Mouse (Mus musculus): ENCODE measurements around the gene Klc1. TPM values are rescaled to one million over a fixed set of nuclear protein-coding genes. Genes with fewer than 3 reads are reported as not detected.
A peak's percentile ranks its signal among the peaks of the same experiment; 100 is the strongest.
"Not testable (repeated sequence)": the region's sequence is repeated elsewhere in the genome, so short reads cannot be mapped to it uniquely, and the experiment has no call there.

Gene Klc1
- 95.2 and 103 TPM in 2 replicates for polyA plus RNA-seq (2015; fragmentation: Nextera tagmentation; extraction: Ambion mirVana)

GRCm38 (mm10) chr12:111758381-111759175 lies at the start of gene Klc1:
Gene Klc1 (plus strand): TSS chr12:111758849.
- Histone ChIP-seq H3K27me3 (replicated peaks) (no peaks in the 10 kb centered on the region), H3K9me3 (no peaks in the 10 kb centered on the region), H3K4me1 (peaks cover 53% of the 10 kb centered on the region), H3K9ac (peak within 1 kb of the TSS; percentile 99), H3K4me3 (peak within 1 kb of the TSS; percentile 98), H3K27ac (replicated peaks) (peak within 1 kb of the TSS; percentile 94), H3K4me2 (peak within 1 kb of the TSS; percentile 99), H3K36me3 (peaks cover 13% of the 10 kb centered on the region)
- WGBS = under 1% methylated on average over 73 of the region's 85 CpGs
- ATAC-seq (ENCODE audit: extremely low read depth, insufficient number of reproducible peaks, low FRiP score, low TSS enrichment) = peak; percentile 76

- no peak overlapping the region for H3K4me3 ChIP-seq
- peaks cover 50% of the 10 kb centered on the region for H3K4me1 ChIP-seq
- H3K9ac ChIP-seq = no peak overlapping the region
- WGBS = 75% methylated on average over 10 of the region's 10 CpGs
- H3K27me3 ChIP-seq (replicated peaks) = no peaks in the 10 kb centered on the region
- ATAC-seq (ENCODE audit: extremely low read depth, insufficient number of reproducible peaks, low FRiP score, low TSS enrichment) = no peak
- no peak overlapping the region for H3K27ac ChIP-seq (replicated peaks)
- no peak overlapping the region for H3K4me2 ChIP-seq
- peaks cover 45% of the 10 kb centered on the region for H3K36me3 ChIP-seq
- H3K9me3 ChIP-seq = no peaks in the 10 kb centered on the region
Measured at GRCm38 (mm10) chr12:111710091-111710490, 48.6 kb upstream of the Klc1 start.

GRCm38 (mm10) chr12:111712476-111712875 lies 46.2 kb upstream of the Klc1 start:
- WGBS = under 1% methylated on average over 32 of the region's 33 CpGs
- Histone ChIP-seq H3K4me1 (peaks cover 35% of the 10 kb centered on the region), H3K27me3 (replicated peaks) (no peaks in the 10 kb centered on the region), H3K4me3 (peak overlapping the region; percentile 99), H3K36me3 (peaks cover 51% of the 10 kb centered on the region), H3K27ac (replicated peaks) (peak overlapping the region; percentile 80), H3K9me3 (no peaks in the 10 kb centered on the region), H3K4me2 (peak overlapping the region; percentile 85), H3K9ac (peak overlapping the region; percentile 99)
- no peak; the same call in 1 of the 2 replicates for ATAC-seq (ENCODE audit: extremely low read depth, insufficient number of reproducible peaks, low FRiP score, low TSS enrichment)

- peak within 1 kb of the TSS; percentile 80 for H3K27ac ChIP-seq (replicated peaks)
- peaks cover 30% of the 10 kb centered on the region for H3K4me1 ChIP-seq
- H3K4me3 ChIP-seq = peak within 1 kb of the TSS; percentile 99
- peak within 1 kb of the TSS; percentile 99 for H3K9ac ChIP-seq
- H3K27me3 ChIP-seq (replicated peaks) = no peaks in the 10 kb centered on the region
- ATAC-seq (ENCODE audit: extremely low read depth, insufficient number of reproducible peaks, low FRiP score, low TSS enrichment) = peak; percentile 79
- WGBS = under 1% methylated on average over 80 of the region's 86 CpGs
- H3K36me3 ChIP-seq = peaks cover 44% of the 10 kb centered on the region
- H3K4me2 ChIP-seq = peak within 1 kb of the TSS; percentile 85
- H3K9me3 ChIP-seq = no peaks in the 10 kb centered on the region
Measured at GRCm38 (mm10) chr12:111713004-111713651, 45.5 kb upstream of the Klc1 start, which contains the start of the genes Bag5 and Apopt1. Gene Bag5 (minus strand): TSS chr12:111713257. Gene Apopt1 (plus strand): TSS chr12:111713261.

- H3K4me1 ChIP-seq = peaks cover 28% of the 10 kb centered on the region
- WGBS = 66% methylated on average over 6 of the region's 6 CpGs
- H3K27ac ChIP-seq (replicated peaks); H3K27me3 ChIP-seq (replicated peaks); ATAC-seq (ENCODE audit: extremely low read depth, insufficient number of reproducible peaks, low FRiP score, low TSS enrichment); H3K9me3 ChIP-seq: not testable (repeated sequence)
- H3K4me3 ChIP-seq = peak overlapping the region; percentile 99
- peaks cover 38% of the 10 kb centered on the region for H3K36me3 ChIP-seq
- H3K9ac ChIP-seq = peak overlapping the region; percentile 99
- H3K4me2 ChIP-seq = peak overlapping the region; percentile 85
Measured at GRCm38 (mm10) chr12:111713880-111714279, 44.8 kb upstream of the Klc1 start.

- 95% methylated on average over 7 of the region's 7 CpGs for WGBS
- Histone ChIP-seq H3K4me2 (no peak overlapping the region), H3K9ac (no peak overlapping the region), H3K27ac (replicated peaks) (no peak overlapping the region), H3K9me3 (no peaks in the 10 kb centered on the region), H3K36me3 (peaks cover 18% of the 10 kb centered on the region), H3K27me3 (replicated peaks) (no peaks in the 10 kb centered on the region), H3K4me3 (no peak overlapping the region), H3K4me1 (peaks cover 21% of the 10 kb centered on the region)
- ATAC-seq (ENCODE audit: extremely low read depth, insufficient number of reproducible peaks, low FRiP score, low TSS enrichment) = no peak
Measured at GRCm38 (mm10) chr12:111716505-111716904, 42.1 kb upstream of the Klc1 start.

GRCm38 (mm10) chr12:111718656-111719055 lies 40.0 kb upstream of the Klc1 start:
- Histone ChIP-seq H3K36me3 (peaks cover 26% of the 10 kb centered on the region), H3K4me1 (peaks cover 12% of the 10 kb centered on the region), H3K4me3 (no peak overlapping the region), H3K27ac (replicated peaks) (no peak overlapping the region), H3K9me3 (no peaks in the 10 kb centered on the region), H3K4me2 (no peak overlapping the region), H3K9ac (no peak overlapping the region), H3K27me3 (replicated peaks) (no peaks in the 10 kb centered on the region)
- ATAC-seq (ENCODE audit: extremely low read depth, insufficient number of reproducible peaks, low FRiP score, low TSS enrichment) = no peak
- 68% methylated on average over 8 of the region's 8 CpGs for WGBS

GRCm38 (mm10) chr12:111720222-111720621 lies 38.4 kb upstream of the Klc1 start:
- no peak overlapping the region for H3K9ac ChIP-seq
- H3K4me3 ChIP-seq = no peak overlapping the region
- peaks cover 35% of the 10 kb centered on the region for H3K36me3 ChIP-seq
- no peak overlapping the region for H3K27ac ChIP-seq (replicated peaks)
- no peaks in the 10 kb centered on the region for H3K9me3 ChIP-seq
- no peaks in the 10 kb centered on the region for H3K27me3 ChIP-seq (replicated peaks)
- no peak overlapping the region for H3K4me2 ChIP-seq
- no peak for ATAC-seq (ENCODE audit: extremely low read depth, insufficient number of reproducible peaks, low FRiP score, low TSS enrichment)
- H3K4me1 ChIP-seq = no peaks in the 10 kb centered on the region
- WGBS = 83% methylated on average over 4 of the region's 4 CpGs

- Histone ChIP-seq H3K4me2 (no peak overlapping the region), H3K27me3 (replicated peaks) (no peaks in the 10 kb centered on the region), H3K4me3 (no peak overlapping the region), H3K27ac (replicated peaks) (no peak overlapping the region), H3K9ac (no peak overlapping the region), H3K36me3 (peaks cover 40% of the 10 kb centered on the region), H3K9me3 (no peaks in the 10 kb centered on the region), H3K4me1 (peaks cover 7% of the 10 kb centered on the region)
- no peak for ATAC-seq (ENCODE audit: extremely low read depth, insufficient number of reproducible peaks, low FRiP score, low TSS enrichment)
- 69% methylated on average over 9 of the region's 9 CpGs for WGBS
Measured at GRCm38 (mm10) chr12:111722654-111723053, 36.0 kb upstream of the Klc1 start.

GRCm38 (mm10) chr12:111724638-111725337 lies 33.9 kb upstream of the Klc1 start:
- 65% methylated on average over 6 of the region's 6 CpGs for WGBS
- peaks cover 49% of the 10 kb centered on the region for H3K36me3 ChIP-seq
- no peak; the same call in 1 of the 2 replicates for ATAC-seq (ENCODE audit: extremely low read depth, insufficient number of reproducible peaks, low FRiP score, low TSS enrichment)

More at GRCm38 (mm10) chr12:111724638-111725337, 33.9 kb upstream of the Klc1 start:
- Histone ChIP-seq H3K27ac (replicated peaks) (peak overlapping the region; percentile 43), H3K4me3 (no peak overlapping the region), H3K9me3 (no peaks in the 10 kb centered on the region), H3K4me1 (peaks cover 7% of the 10 kb centered on the region), H3K9ac (no peak overlapping the region; the same call in 1 of the 2 replicates), H3K4me2 (no peak overlapping the region), H3K27me3 (replicated peaks) (no peaks in the 10 kb centered on the region)

Measured in heart, embryonic 13.5 days (tissue).